Mouse (Mus musculus): Measurements from ENCODE around the gene Tnfrsf13c.
"Not testable (repeated sequence)": the region's sequence is repeated elsewhere in the genome, so short reads cannot be mapped to it uniquely, and the experiment has no call there.

The Tnfrsf13c gene

DNA sequence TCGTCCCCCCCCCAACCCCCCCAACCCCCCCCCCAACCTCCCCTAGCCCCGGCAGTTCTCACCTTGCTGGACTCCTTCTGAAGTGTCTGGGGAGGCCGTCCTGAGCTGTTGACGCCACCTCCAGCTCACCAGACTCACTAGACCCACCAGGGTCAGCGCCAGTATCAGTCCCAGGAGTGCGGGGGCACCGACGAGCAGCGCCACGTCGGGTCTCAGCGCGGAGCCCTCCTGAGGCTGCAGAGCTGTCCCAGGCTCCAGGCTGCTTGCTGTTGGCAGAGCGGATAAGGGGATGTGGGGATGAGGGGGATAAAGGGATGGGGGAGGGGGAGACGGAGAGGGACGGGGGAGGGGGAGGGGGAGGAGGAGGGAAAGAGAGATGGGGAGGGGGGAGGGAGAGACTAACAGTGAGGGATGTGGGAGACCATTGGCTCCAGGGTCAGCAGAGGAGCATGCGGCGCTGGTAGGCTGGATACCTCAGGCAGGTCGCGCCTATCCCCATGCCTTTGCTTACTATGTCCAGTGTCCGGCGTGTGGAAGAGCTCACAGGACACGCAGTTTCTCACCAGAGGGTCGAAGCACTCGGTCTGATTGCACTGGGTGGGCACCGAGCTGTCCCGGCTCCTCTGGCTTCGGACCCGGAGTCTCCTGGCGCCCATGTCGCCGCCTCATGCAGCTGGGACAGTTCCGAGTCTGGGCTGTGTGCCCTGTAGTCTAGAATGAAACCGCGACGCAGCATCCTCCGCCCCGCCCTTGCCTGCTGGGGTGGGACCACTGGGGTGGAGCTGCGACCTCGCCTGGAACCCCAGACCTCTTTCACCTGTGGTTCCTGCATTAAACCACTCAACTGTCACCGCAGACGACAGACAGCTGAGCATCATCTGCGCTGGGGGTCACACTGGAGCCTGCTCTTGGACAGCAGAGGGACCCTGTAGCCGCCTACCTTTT lies at the start of gene Tnfrsf13c:
Tnfrsf13c (minus strand) TSS at position 713 of the 945 bp plus-strand sequence.
- DNase-seq: peak; percentile 73

DNA sequence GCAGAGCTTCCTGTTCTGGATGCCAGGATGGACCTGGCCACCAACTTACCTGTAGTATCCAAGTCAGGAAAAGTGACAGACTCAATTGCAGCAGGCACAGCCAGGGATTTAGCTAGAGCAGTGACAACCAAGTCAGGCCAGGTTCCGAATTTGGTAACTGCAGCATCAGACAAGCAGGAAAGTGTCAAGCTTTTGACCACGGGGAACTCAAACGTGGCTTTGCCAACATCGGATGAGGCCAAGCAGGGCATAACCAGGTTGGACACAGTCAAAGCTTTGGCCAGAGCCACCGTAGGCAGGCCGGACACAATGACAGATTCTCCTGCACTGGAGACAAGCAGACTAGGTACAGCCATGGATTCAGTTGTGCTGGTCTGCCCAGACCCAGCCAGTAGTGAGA lies 48.1 kb upstream of the Tnfrsf13c start:
- DNase-seq: no peak

DNA sequence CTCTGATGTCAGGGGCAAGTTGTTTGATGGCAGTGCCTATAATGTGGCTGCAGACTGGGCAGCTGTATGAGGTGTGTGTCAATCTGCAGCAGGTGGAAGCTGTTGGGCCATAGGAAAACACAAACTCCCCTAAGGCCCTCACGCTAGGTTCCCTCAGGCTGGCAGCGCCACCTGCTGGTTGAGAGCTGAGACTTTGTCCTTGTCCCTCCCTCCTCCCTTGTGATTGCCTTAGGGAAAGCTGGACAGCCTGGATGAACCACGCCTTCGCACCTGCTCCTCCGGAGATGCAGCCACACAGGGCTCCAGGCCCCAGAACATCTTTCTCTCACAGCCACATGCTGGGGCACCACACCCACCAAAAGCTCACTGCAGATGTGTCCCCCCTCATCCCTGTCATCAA lies 47.0 kb upstream of the Tnfrsf13c start:
- peak; percentile 86 for DNase-seq

DNA sequence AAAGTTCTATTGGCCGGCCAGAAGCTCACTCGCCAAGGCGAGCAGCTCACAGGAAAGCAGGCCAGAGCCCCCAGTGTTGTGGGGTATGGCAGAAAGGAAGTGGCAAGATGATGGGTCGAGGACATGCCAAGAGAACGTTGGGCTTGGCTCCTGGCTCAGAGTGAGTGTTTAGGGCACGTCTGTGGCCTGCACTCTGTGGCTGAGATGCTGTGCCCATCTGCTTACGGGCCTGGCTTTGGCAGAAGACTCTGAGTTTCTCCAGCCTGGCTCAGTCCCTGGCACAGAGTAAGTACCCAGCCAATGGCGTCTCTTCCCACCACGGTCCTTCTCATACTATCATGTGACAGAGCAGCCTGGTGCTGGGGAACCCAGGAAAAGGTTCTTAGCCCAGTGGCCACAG lies 44.6 kb upstream of the Tnfrsf13c start:
- DNase-seq: no peak

DNA sequence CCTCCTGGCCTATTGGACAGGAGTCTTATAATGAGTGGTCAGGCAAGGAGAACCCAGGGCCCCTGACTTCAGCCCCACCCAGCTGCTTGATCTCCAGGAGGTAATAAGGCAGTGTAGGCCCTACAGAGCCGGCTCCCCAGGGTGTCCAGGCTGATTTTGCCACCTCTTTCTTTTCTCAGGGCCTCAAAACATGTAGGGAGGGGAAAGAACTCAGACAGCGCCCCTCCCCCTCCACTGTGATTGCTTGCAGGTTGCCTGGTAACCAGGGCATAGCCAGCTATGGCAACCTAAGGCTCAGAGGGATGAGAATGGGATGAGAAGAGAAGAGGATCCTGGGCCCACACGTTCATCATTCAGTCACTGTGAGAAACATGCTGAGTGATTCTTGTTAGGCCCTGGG lies 44.0 kb upstream of the Tnfrsf13c start:
- DNase-seq: no peak

DNA sequence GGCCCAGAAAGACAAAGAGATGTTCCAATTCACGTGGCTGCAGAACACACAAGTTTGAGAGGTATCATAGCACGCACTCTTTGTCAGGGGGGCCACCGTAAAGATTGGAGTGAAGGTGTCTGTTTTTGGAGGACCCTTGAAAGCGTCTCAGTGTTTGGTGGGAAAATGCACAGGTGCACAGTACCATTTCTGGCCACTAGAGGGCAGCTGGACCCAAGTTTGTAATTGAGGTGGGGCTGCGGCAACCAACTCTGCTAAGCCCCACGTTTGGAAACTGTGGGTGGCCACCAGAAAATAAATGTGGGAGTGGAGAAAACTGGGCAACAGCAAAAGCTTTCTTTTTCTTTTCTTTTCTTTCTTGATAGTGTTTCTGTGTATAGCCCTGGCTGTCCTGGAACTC lies 42.2 kb upstream of the Tnfrsf13c start:
- DNase-seq: peak; percentile 86

DNA sequence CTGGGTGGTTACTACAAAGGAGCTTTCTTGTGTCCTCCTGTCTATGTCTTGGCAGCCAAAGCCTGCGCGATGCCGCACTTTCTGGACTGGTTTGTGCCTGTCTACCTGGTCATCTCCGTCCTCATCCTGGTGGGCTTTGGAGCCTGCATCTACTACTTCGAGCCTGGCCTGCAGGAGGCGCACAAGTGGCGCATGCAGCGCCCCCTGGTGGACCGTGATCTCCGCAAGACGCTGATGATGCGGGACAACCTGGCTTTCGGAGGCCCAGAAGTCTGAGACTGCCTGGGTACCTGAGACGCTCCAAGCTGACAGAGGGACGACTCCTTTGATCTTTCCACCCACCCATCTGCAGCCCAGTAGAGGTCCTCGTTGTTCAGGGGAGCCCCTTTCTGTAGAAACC lies 35.3 kb upstream of the Tnfrsf13c start:
- peak; percentile 94 for DNase-seq

DNA sequence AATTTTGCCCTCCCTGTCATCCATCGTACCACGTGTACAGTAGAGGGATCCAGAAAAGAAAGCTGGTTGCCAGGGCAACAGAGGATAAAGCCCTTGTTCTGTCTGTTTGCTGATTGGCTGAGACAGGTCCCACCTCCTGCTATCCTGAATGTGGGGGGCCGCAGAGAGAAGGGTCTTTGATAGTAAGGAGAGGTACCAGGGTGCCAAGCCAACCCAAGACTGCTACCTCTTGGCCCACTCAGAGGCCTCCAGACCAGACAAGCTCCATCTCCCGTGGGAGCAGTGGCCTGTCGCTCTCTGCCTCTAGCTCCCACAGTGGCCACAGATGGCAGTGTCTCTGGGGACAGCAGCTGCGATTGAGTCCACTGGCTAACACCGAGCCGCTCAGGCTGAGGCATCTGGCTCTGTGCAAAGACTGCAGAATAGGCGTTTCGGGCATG lies 31.8 kb upstream of the Tnfrsf13c start:
- DNase-seq: no peak

DNA sequence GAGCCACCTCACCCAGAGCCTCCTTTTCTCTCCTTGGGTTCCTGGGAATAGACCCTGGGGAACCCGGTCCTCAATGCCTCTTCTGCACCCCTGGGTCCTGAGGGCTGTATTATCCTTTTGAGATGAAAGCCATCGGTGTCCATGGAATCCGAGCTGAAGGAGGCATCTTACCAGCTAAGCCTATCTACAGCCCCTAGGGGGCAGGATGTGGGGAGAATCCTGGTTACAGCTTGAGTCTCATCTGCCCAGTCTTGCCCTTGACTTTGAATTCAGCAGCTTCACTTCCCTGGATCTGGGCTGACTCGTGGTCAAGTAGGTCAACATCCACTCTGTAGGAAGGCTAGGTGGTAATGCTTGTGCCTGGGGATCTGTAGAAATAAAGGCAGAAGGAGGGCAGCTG lies 31.1 kb upstream of the Tnfrsf13c start:
- DNase-seq: no peak

DNA sequence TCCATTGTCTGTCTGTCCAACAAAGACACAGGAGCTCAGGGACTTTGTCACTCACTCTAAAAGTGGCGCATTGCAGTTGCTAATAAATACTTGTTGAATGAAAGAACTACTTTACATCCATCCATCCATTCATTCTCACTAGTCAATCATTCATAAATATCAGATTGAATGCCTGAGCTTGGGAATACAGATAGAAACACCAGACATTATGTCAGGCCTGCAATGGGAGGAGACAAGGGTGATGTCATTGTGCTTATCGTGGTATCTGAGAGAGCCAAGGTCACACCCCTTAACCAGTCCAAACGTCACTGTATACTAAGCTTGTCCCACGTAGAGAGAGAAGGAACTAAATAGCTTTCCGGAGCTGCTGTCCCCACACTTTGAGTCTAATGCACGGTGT lies 27.9 kb upstream of the Tnfrsf13c start, which contains the start of gene 1500009C09Rik:
1500009C09Rik (plus strand) TSS at position 301 of the 400 bp plus-strand sequence.
- no peak for DNase-seq

DNA sequence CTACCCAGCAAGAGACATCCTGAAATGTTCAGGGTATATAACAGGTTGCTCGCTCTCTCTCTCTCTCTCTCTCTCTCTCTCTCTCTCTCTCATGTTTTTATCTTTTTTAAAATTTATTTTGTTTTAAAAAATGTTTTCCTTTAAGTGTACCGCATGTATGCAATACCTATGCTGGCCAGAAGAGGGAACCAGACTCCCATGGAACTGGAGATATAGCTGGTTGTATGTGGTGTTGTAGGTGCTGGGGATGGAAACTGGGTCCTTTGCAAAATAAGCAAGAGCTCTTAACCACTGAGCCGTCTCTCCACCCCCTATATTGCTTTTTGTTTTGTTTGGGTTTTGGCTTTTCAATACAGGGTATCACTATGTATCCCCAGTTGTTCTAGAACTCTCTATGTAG lies 27.4 kb upstream of the Tnfrsf13c start:
- DNase-seq: peak; percentile 39

DNA sequence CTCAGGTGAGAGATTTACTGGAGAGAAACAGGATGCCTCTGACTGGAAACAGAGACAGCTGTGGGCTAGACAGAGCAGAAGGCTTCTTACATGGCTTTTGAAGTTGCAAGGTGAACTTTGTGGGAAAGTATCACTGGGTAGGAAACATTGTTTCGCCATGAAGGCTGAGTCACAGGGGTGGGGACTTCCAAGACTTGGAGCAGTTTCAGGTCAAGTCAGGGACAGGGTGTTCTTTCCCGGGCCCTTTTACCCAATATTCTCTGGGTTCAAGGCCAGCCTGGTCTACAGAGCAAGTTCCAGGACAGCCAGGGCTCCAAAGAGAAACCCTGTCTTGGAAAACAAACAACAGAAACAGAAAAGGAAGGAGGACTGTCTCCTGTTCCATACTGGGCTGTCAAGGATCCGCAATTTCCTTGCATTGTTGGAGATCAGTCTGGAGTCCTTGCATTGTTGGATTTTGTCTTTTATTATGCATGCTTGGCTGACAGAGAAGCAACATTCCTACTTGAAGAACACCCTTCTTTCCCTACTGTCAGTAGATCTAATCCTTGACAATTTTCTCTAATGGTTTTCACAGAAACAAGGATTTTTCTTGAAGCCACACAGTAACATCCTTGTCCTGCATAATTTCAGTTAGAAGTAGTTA lies 23.1 kb upstream of the Tnfrsf13c start:
- DNase-seq: no peak

DNA sequence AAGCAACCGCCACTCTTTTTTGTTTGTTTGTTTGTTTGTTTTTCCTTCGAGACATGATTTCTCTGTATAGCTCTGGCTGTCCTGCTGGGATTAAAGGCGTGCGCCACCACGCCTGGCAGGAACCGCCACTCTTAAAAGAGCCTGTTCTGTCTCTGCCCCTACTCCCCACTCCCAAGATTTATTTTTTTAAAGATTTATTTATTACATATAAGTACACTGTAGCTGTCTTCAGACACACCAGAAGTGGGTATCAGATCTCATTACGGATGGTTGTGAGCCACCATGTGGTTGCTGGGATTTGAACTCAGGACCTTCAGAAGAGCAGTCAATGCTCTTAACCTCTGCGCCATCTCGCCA lies 20.6 kb upstream of the Tnfrsf13c start:
- not testable (repeated sequence) for DNase-seq

DNA sequence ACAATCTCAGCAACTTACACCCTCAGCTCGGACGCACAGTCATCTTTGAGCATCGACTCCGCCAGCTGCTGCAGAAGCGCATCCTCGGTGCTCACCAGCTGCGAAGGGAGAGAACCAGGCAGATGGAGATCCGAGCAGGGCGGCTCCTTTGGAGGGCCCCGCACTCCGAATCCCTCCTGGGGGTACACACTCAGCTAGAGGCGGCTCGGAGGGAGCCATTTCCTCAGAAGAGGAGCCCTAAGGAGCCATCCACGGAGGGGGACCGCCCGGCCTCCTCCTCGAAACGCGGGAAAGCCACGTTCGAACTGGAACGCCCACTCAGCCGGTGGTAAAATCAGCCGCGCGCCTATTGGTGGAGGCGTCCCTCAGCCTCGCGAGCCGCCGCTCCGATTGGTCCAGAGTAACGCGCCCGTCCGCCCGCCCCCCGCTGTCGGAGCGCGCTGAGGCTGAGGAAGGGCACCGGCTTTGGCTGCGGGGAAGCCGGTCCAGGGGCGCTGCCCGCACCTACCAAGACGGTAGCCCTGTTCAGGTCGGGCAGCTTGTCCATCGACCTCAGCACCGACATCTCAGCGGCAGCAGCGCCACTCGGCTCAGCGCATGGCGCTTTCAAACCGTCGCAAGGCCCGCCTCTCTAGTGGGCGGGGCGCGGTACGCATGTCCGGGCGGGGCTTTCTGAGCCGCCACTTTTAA lies 20.1 kb upstream of the Tnfrsf13c start, which contains the start of gene Cenpm:
Cenpm (minus strand) TSS at position 634 of the 690 bp plus-strand sequence.
- DNase-seq: peak; percentile 96

DNA sequence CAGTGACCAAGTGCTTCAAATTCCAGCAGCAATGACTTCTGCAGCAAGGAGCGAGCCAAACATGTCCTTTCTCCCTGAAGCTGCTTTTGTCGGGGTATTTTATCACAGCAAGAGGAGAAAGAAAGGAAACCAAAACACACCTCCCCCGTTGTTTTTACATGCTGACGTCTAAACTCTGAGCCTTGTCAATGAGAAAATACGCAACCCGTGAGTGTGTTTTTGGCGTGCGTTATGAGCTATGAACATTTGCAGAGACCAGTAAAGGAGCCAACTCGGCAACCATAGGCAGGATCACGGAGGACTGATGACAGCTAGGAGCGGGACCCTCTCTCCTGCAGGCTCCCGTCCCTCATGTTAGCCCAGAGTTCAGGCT lies 19.6 kb upstream of the Tnfrsf13c start:
- DNase-seq: no peak

DNA sequence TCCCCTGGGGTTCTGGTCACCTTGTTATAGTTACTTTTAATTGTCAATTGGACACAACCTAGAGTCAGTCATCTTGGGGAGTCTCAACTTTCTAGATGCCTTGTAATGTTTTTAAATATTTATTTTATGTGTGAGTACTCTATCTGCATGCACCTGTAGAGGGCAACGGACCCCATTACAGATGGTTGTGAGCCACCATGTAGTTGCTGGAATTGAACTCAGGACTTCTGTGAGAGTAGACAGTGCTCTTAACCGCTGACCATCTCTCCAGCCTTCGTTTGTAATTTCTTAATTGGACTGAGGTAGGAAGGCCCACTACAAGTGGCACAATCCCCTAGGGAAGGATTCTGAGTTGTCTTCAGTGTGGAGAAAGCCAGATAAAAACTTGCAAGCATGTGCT lies 19.1 kb upstream of the Tnfrsf13c start:
- DNase-seq: no peak

DNA sequence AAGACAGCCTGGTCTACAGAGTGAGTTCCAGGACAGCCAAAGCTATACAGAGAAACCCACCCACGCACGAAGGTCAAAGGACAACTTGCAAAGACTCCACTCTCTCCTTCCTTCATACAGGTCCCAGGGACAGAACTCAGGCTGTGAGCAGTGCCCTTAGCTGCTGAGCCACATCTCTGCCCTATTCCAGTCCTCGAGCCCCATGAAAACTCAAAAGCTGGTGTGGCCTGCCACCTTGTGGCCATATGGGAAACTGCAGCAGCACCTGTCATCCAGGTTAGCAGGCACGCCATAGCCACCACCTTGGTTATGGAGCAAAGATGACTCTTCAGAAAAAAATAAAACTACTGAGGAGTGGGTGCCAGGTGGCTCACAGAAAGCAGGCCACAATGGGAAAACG lies 12.4 kb upstream of the Tnfrsf13c start:
- DNase-seq: peak; percentile 88

DNA sequence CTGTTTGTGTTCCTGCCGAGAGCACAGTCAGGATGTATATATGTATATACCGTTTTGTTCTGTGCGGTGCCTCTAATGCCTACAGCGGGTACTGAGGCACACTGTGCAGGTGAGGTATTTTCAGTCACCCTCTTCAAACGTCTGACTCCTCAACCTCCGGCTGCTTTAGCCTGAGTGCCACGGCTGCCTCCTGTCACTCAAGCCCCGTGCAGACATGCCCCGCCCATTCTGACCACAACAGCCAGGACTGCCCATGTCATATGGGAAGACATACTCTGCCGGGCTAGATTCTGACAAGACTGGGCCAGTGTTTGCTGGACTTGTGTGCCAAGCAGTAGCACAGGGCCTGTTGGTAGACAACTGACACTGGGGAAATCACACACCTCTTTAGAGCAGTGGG lies 11.5 kb upstream of the Tnfrsf13c start:
- no peak for DNase-seq

DNA sequence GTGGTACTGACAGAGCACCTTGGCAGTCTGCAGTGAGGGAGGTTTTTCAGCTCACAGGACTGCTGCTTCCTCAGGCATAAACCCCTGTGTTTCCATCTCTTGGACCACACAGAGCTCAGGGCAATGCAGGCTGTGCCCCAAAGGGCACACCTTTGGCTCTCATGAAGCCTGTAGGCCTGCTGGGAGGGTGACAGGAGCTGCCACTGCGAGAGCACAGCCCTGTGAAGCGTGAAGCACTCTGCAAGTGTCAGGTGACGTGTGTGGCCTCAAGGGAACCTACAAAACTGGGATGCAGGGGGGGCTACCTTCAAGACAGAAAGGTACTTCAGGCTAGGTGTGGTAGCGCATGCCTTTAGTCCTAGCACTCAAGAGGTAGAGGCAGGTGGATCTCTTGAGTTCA lies 8.5 kb upstream of the Tnfrsf13c start:
- DNase-seq: no peak

DNA sequence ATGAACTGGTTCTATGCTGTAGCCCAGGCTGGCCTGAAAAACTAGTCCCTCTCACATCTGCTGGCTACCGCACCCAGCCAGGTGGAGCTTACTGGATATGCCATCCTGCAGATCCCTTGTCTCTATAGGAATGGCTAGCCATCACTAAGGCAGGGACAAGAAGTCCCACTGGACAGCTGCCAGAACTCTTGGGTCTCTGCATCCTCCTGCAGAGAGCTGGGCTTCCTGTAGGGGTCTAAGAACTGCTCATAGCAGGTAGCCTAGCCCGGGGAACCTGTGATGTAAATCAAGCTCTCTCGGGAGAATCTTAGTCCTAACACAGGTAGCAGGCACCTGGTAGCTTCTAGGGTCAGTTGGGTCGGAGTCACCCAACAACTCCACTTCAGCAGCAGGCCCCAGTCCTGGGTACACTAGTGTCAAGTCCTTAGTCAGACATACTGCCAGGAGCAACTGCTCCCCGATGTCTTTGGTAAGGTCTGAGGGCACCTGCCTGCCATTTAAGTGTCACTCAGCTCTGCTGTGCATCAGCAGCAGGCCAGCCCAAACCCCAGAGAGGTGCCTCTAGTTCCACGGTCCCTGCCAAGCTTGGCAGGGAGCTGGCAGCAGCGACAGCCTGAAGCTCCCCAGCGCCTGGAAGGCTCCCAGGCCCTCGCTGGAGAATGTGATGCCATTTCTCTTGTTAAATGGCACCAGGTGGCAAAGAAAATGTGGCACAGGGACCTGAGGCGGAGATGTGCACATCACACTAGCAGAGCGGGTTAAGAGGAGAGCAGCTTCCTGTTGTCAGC lies 7.6 kb upstream of the Tnfrsf13c start:
- no peak for DNase-seq

DNA sequence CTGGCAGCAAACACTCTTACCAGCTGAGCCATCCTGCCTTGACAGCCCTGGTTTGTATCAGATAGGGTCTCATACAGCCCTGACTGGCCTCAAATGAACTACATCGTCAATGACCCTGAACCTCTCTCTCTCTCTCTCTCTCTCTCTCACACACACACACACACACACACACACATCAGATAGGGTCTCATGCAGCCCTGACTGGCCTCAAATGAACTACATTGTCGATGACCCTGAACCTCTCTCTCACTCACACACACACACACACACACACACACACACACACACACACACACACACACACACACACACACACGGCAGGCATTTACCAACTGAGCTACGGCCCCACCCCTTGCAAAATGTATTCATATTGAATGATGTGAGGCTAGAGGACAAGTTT lies 6.9 kb upstream of the Tnfrsf13c start:
- no peak for DNase-seq

DNA sequence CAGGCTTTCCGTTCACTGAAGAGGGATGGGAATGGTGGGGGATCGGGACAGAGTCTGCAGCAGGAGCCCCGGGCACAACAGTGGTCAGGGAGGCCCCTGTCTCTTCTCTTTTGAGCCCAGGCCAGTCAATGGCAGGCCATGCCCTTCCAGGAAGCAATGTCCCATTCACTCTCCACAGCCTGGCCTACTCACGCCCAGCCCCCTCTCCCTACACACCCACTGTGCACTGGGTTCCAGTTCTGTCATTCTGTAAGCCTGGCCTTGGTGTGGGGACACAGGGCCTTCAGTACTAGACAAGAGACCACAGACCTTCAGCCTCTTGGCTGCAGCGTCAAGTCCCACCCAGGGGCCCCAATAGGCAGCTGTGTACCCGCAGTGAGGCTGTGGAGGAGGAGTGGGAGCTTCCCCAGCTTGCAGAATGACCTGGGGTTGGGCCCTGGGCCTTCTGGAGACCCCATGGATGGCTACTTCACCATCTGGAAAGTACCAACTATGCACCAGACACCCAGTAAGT lies 6.0 kb upstream of the Tnfrsf13c start:
- no peak for DNase-seq
